Mouse (Mus musculus): ENCODE measurements around the gene Grb7. TPM values are rescaled to one million over a fixed set of nuclear protein-coding genes. Genes with fewer than 3 reads are reported as not detected.

Grb7 gene
- total RNA-seq, 2 experiments from 2014 or later, result 0.16 TPM; not detected in 1

DNA sequence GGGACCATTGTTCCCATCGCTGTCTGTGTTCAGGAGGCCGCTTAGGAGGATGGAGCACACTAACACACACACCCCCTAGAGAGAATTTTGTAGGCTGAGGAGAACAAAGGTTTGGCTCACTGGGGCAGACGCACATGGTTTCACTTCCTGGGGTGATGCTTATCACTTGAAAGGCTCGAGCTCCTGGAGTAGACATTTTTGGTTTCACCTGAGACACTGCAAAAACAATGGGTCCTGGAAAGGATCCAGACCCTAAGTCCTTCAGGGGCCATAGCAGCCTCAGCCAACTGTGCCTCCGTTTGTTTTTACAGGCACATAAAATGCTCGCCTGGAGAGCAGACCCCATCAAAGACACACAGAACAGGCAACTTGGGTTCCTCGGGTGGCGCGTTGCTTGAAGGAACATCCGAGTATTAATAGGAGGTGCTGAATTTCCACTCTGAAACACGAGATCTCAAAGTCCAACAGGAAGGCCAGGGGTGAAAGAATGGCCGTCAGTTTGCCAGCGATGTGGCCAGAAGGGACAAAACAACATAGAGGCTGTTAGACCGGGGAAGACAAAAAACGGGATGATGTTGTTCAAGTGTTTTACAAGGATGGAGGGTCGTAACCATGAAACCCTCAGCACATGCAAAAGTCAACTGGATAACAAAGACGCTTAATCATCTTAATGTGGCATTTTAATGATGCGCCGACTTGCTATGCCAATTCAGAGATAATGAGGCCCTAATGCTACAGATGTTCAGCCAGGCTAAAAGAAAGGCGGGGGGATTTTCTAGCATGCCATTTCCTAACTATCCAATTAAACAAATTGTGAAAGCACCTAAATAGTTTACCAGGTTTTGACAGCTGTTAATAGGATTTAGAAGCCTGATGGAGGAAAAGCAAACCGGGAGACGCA is 51.4 kb downstream of the Grb7 start:
- no peak for DNase-seq (ENCODE audit: low spot score in 2 of 2)

GRCm38 (mm10) chr11:98504926-98505325 is 58.7 kb downstream of the Grb7 start:
- DNase-seq (ENCODE audit: low spot score in 2 of 2), result no peak

Other genes starting within 250 kb of the Grb7 start
- gene Cdk12, start 243.3 kb upstream of the Grb7 start, total RNA-seq (2021), result 10 to 100 TPM; 28.5 to 31.0 TPM
- gene Neurod2, start 116.7 kb upstream of the Grb7 start, total RNA-seq (2021), result not detected
- gene Ppp1r1b, start 98.0 kb upstream of the Grb7 start, total RNA-seq (2021), result under 1 TPM; 0.52 to 0.70 TPM
- gene Stard3, start 88.0 kb upstream of the Grb7 start, total RNA-seq (2021), result 10 to 100 TPM; 14.1 to 16.9 TPM
- gene Tcap, start 62.6 kb upstream of the Grb7 start, total RNA-seq (2021), result 100 to 1,000 TPM; 447 to 769 TPM
- gene Pnmt, start 59.9 kb upstream of the Grb7 start, total RNA-seq (2021), result under 1 TPM in 1 of 2 experiments, not detected in 1; 0.71 TPM
- gene Pgap3, start 45.9 kb upstream of the Grb7 start, total RNA-seq (2021), result 1 to 10 TPM; 4.6 to 5.6 TPM
- 10 to 100 TPM; 19.6 to 23.5 TPM for gene Erbb2, start 33.9 kb upstream of the Grb7 start, total RNA-seq (2021)
- gene Mien1, start 7.4 kb upstream of the Grb7 start, total RNA-seq (2021), result 10 to 100 TPM; 28.0 to 29.0 TPM
- gene Ikzf3, start 99.6 kb downstream of the Grb7 start, total RNA-seq (2021), result under 1 TPM; 0.54 to 0.74 TPM
- gene Zpbp2, start 104.7 kb downstream of the Grb7 start, total RNA-seq (2021), result not detected
- gene Ormdl3, start 141.0 kb downstream of the Grb7 start, total RNA-seq (2021), result 10 to 100 TPM; 28.0 to 28.3 TPM
- gene Lrrc3c, start 151.9 kb downstream of the Grb7 start, total RNA-seq (2021), result not detected
- 10 to 100 TPM; 11.0 to 13.9 TPM for gene Gm12355, start 179.3 kb downstream of the Grb7 start, total RNA-seq (2021)
- under 1 TPM; 0.49 to 0.76 TPM for gene Gsdma3, start 180.0 kb downstream of the Grb7 start, total RNA-seq (2021)
- not detected for gene Gsdma2, start 200.4 kb downstream of the Grb7 start, total RNA-seq (2021)
- not detected for gene Gsdma, start 218.0 kb downstream of the Grb7 start, total RNA-seq (2021)
- 100 to 1,000 TPM; 130 to 140 TPM for gene Psmd3, start 236.2 kb downstream of the Grb7 start, total RNA-seq (2021)

All from gastrocnemius, postnatal 4 days (tissue).